In the genomic region with DNA sequence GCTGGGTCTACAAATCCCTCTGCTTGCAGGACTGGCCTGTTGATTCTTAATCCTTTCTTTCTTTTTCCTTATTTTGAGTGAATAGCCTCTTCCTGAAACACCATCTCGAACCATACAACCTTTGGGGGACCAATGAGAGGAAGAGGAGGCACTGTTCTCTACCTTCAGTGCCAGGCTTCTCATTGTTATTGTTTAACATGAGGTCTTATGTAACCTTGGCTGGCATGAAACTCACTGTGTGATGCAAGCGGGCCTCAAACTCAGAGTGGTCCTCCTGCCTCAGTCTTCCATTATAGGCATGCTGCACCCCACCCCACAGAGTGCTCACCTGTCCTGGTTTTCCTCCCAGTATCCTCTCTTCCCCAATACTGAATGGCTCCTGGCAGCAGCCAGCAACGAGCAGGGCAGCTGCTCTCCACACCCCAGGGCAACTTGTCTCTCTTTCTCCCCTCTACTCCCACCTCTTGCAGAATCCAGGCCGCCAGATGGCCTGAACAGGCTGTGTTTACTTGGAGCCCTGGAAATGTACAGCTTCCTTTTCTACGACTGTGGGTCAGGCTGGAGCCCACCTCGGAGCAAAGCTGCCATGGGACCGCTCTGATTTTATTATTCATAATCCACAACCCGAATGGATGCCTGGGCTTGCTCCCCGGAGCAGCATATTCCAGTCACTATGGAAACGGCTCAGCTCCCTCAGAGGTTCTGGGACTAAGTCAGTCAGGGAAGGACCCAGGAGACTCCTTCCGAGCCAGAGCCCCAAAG, we compare ENCODE assay signal across 9 mouse cellular contexts. TPM values are rescaled to one million over a fixed set of nuclear protein-coding genes. Genes with fewer than 3 reads are reported as not detected.
DNase-seq lines count a peak whose midpoint lies in the region; ATAC-seq lines count a peak whose summit lies in the region.
"Had no signal": no experiment of that assay in that cellular context is flagged by ENCODE, and none has a peak within 500 bp of the region (broad histone marks: within the 10 kb centered on the region; RNA-seq: fewer than 3 reads in every experiment).

No protein-coding gene starts in this region.

- no peak for DNase-seq in intestine, embryonic 14.5 days (ENCODE audit: low spot score)
- DNase-seq in cerebellum, adult 18-20 months, result peak; percentile 82 to 83
- peak; percentile 79 for DNase-seq in midbrain, embryonic 14.5 days
- no peak for DNase-seq in embryo, embryonic 9.5 days (ENCODE audit: extremely low spot score)
- DNase-seq in lung, postnatal 25 days (ENCODE audit: low spot score), result no peak

- WGBS in intestine, embryonic 14.5 days, result 36% methylated on average over 11 of the region's 11 CpGs
- 35% methylated on average over 11 of the region's 11 CpGs for WGBS in intestine, embryonic 16.5 days
- 48% methylated on average over 11 of the region's 11 CpGs for WGBS in hindbrain, embryonic 12.5 days
- WGBS in midbrain, embryonic 14.5 days, result 23% methylated on average over 11 of the region's 11 CpGs
- whole genome bisulfite sequencing in kidney, embryonic 15.5 days, result 45% methylated on average over 11 of the region's 11 CpGs

- H3K4me2 ChIP-seq in intestine, embryonic 14.5 days (ENCODE audit: low read length), result peak overlapping the region; percentile 3; the same call in 1 of the 2 replicates
- H3K4me2 ChIP-seq in intestine, embryonic 16.5 days (ENCODE audit: low read depth, low read length), result no peak overlapping the region
- 0 out of 2 replicates have a peak overlapping the region, but pooled peaks have one; percentile 3 for H3K4me2 ChIP-seq in hindbrain, embryonic 12.5 days (replicated peaks)
- peak overlapping the region; percentile 28 for H3K4me2 ChIP-seq in midbrain, embryonic 14.5 days (ENCODE audit: low read length)
- H3K4me2 ChIP-seq in kidney, embryonic 15.5 days, result no peak overlapping the region

- no peaks in the 10 kb centered on the region for H3K9me3 ChIP-seq in intestine, embryonic 14.5 days (ENCODE audit: control insufficient read depth, low read length)
- H3K9me3 ChIP-seq in intestine, embryonic 16.5 days (ENCODE audit: control insufficient read depth, low read length), result no peaks in the 10 kb centered on the region
- H3K9me3 ChIP-seq in hindbrain, embryonic 12.5 days (replicated peaks), result no peaks in the 10 kb centered on the region
- H3K9me3 ChIP-seq in midbrain, embryonic 14.5 days (ENCODE audit: control insufficient read depth, low read length), result no peaks in the 10 kb centered on the region
- no peaks in the 10 kb centered on the region for H3K9me3 ChIP-seq in kidney, embryonic 15.5 days (replicated peaks)

- H3K27me3 ChIP-seq in intestine, embryonic 14.5 days (replicated peaks; ENCODE audit: control insufficient read depth, insufficient read depth, low read length), result no peaks in the 10 kb centered on the region
- no peaks in the 10 kb centered on the region for H3K27me3 ChIP-seq in intestine, embryonic 16.5 days (replicated peaks; ENCODE audit: control insufficient read depth, insufficient read depth, low read length)
- H3K27me3 ChIP-seq in hindbrain, embryonic 12.5 days, result no peaks in the 10 kb centered on the region
- no peaks in the 10 kb centered on the region for H3K27me3 ChIP-seq in midbrain, embryonic 14.5 days (ENCODE audit: control insufficient read depth, insufficient read depth, low read length)
- H3K27me3 ChIP-seq in kidney, embryonic 15.5 days, result no peaks in the 10 kb centered on the region

- H3K4me1 ChIP-seq in intestine, embryonic 14.5 days (replicated peaks; ENCODE audit: control insufficient read depth, insufficient read depth, low read length), result peaks cover 14% of the 10 kb centered on the region
- peaks cover 10% of the 10 kb centered on the region for H3K4me1 ChIP-seq in intestine, embryonic 16.5 days (ENCODE audit: control insufficient read depth, insufficient read depth, low read length)
- peaks cover 25% of the 10 kb centered on the region for H3K4me1 ChIP-seq in hindbrain, embryonic 12.5 days
- peaks cover 26% of the 10 kb centered on the region for H3K4me1 ChIP-seq in midbrain, embryonic 14.5 days (ENCODE audit: control insufficient read depth, insufficient read depth, low read length)
- H3K4me1 ChIP-seq in kidney, embryonic 15.5 days, result peaks cover 15% of the 10 kb centered on the region

- ATAC-seq in intestine, embryonic 14.5 days (replicated peaks; ENCODE audit: low FRiP score, low TSS enrichment, low read depth), result no peak
- ATAC-seq in intestine, embryonic 16.5 days, result no peak
- ATAC-seq in hindbrain, embryonic 12.5 days (ENCODE audit: low FRiP score), result peak; percentile 21; the same call in 1 of the 2 replicates
- ATAC-seq in midbrain, embryonic 14.5 days (ENCODE audit: low FRiP score, low TSS enrichment), result peak; percentile 35; the same call in 1 of the 2 replicates
- ATAC-seq in kidney, embryonic 15.5 days (replicated peaks; ENCODE audit: low FRiP score), result no peak

- H3K27ac ChIP-seq in intestine, embryonic 14.5 days (ENCODE audit: low read depth), result peak overlapping the region; percentile 27; the same call in 1 of the 2 replicates
- no peak overlapping the region; the same call in 1 of the 2 replicates for H3K27ac ChIP-seq in intestine, embryonic 16.5 days (ENCODE audit: low read length)
- H3K27ac ChIP-seq in hindbrain, embryonic 12.5 days, result peak overlapping the region; percentile 72
- peak overlapping the region; percentile 84 for H3K27ac ChIP-seq in midbrain, embryonic 14.5 days (replicated peaks; ENCODE audit: low read depth, low read length)
- no peak overlapping the region for H3K27ac ChIP-seq in kidney, embryonic 15.5 days
- H3K27ac ChIP-seq: macrophage had no signal

- peaks cover 3% of the 10 kb centered on the region; the same call in 1 of the 2 replicates for H3K36me3 ChIP-seq in intestine, embryonic 14.5 days (ENCODE audit: control insufficient read depth, insufficient read depth, low read length)
- H3K36me3 ChIP-seq in intestine, embryonic 16.5 days (ENCODE audit: control insufficient read depth, insufficient read depth, low read length), result no peaks in the 10 kb centered on the region
- peaks cover 10% of the 10 kb centered on the region for H3K36me3 ChIP-seq in hindbrain, embryonic 12.5 days
- H3K36me3 ChIP-seq in midbrain, embryonic 14.5 days (ENCODE audit: control insufficient read depth, insufficient read depth, low read length), result peaks cover 13% of the 10 kb centered on the region
- H3K36me3 ChIP-seq in kidney, embryonic 15.5 days, result peaks cover 4% of the 10 kb centered on the region; the same call in 1 of the 2 replicates

- peak overlapping the region; percentile 25 for H3K9ac ChIP-seq in intestine, embryonic 14.5 days (ENCODE audit: low read length)
- H3K9ac ChIP-seq in intestine, embryonic 16.5 days (ENCODE audit: low read depth, low read length), result no peak overlapping the region
- H3K9ac ChIP-seq in hindbrain, embryonic 12.5 days, result 0 out of 2 replicates have a peak overlapping the region, but pooled peaks have one; percentile 13
- H3K9ac ChIP-seq in midbrain, embryonic 14.5 days (replicated peaks; ENCODE audit: low read length), result peak overlapping the region; percentile 36; the same call in 1 of the 2 replicates
- no peak overlapping the region for H3K9ac ChIP-seq in kidney, embryonic 15.5 days

- no peak overlapping the region for H3K4me3 ChIP-seq in intestine, embryonic 14.5 days (ENCODE audit: low read depth, low read length)
- no peak overlapping the region for H3K4me3 ChIP-seq in intestine, embryonic 16.5 days (ENCODE audit: low read length)
- H3K4me3 ChIP-seq in hindbrain, embryonic 12.5 days, result no peak overlapping the region
- no peak overlapping the region for H3K4me3 ChIP-seq in midbrain, embryonic 14.5 days (replicated peaks; ENCODE audit: low read depth, low read length)
- H3K4me3 ChIP-seq in kidney, embryonic 15.5 days (replicated peaks), result no peak overlapping the region

RNA-seq across cellular contexts. Expression of a gene that starts 2.7 kb away (rescaled TPM):
- polyA plus RNA-seq in intestine, embryonic 14.5 days (2014; fragmentation: Nextera tagmentation; extraction: Ambion mirVana), result 218 and 224 TPM in 2 replicates
- polyA plus RNA-seq in intestine, embryonic 16.5 days (2015; fragmentation: Nextera tagmentation; extraction: Ambion mirVana), result 180 and 194 TPM in 2 replicates
- polyA plus RNA-seq in hindbrain, embryonic 12.5 days (2016; fragmentation: Nextera tagmentation; extraction: Ambion mirVana), result 180 and 190 TPM in 2 replicates
- 222 and 223 TPM in 2 replicates for polyA plus RNA-seq in midbrain, embryonic 14.5 days (2014; fragmentation: Nextera tagmentation; extraction: Ambion mirVana)
- 204 and 209 TPM in 2 replicates for polyA plus RNA-seq in kidney, embryonic 15.5 days (2015; fragmentation: Nextera tagmentation; extraction: Ambion mirVana)

RNA-seq across cellular contexts. Expression of a gene that starts 19.0 kb away (rescaled TPM):
- 899 and 962 TPM in 2 replicates for polyA plus RNA-seq in intestine, embryonic 14.5 days (2014; fragmentation: Nextera tagmentation; extraction: Ambion mirVana)
- 985 and 1,025 TPM in 2 replicates for polyA plus RNA-seq in intestine, embryonic 16.5 days (2015; fragmentation: Nextera tagmentation; extraction: Ambion mirVana)
- 810 and 835 TPM in 2 replicates for polyA plus RNA-seq in hindbrain, embryonic 12.5 days (2016; fragmentation: Nextera tagmentation; extraction: Ambion mirVana)
- 838 and 924 TPM in 2 replicates for polyA plus RNA-seq in midbrain, embryonic 14.5 days (2014; fragmentation: Nextera tagmentation; extraction: Ambion mirVana)
- 1,004 and 1,083 TPM in 2 replicates for polyA plus RNA-seq in kidney, embryonic 15.5 days (2015; fragmentation: Nextera tagmentation; extraction: Ambion mirVana)

RNA-seq across cellular contexts. Expression of a gene that starts 19.1 kb away (rescaled TPM):
- polyA plus RNA-seq in intestine, embryonic 14.5 days (2014; fragmentation: Nextera tagmentation; extraction: Ambion mirVana), result 10.6 and 11.6 TPM in 2 replicates
- 4.6 and 5.1 TPM in 2 replicates for polyA plus RNA-seq in intestine, embryonic 16.5 days (2015; fragmentation: Nextera tagmentation; extraction: Ambion mirVana)
- 27.6 and 28.8 TPM in 2 replicates for polyA plus RNA-seq in hindbrain, embryonic 12.5 days (2016; fragmentation: Nextera tagmentation; extraction: Ambion mirVana)
- polyA plus RNA-seq in midbrain, embryonic 14.5 days (2014; fragmentation: Nextera tagmentation; extraction: Ambion mirVana), result 27.1 and 29.5 TPM in 2 replicates
- 10.6 and 10.7 TPM in 2 replicates for polyA plus RNA-seq in kidney, embryonic 15.5 days (2015; fragmentation: Nextera tagmentation; extraction: Ambion mirVana)
- polyA plus RNA-seq: macrophage had no signal

RNA-seq across cellular contexts. Expression of a gene that starts 19.1 kb away (rescaled TPM):
- polyA plus RNA-seq in intestine, embryonic 14.5 days (2014; fragmentation: Nextera tagmentation; extraction: Ambion mirVana), result 11.0 and 18.8 TPM in 2 replicates
- 2.8 and 3.5 TPM in 2 replicates for polyA plus RNA-seq in intestine, embryonic 16.5 days (2015; fragmentation: Nextera tagmentation; extraction: Ambion mirVana)
- 30.0 and 33.0 TPM in 2 replicates for polyA plus RNA-seq in hindbrain, embryonic 12.5 days (2016; fragmentation: Nextera tagmentation; extraction: Ambion mirVana)
- 37.3 and 41.6 TPM in 2 replicates for polyA plus RNA-seq in midbrain, embryonic 14.5 days (2014; fragmentation: Nextera tagmentation; extraction: Ambion mirVana)
- 14.1 and 16.4 TPM in 2 replicates for polyA plus RNA-seq in kidney, embryonic 15.5 days (2015; fragmentation: Nextera tagmentation; extraction: Ambion mirVana)

RNA-seq across cellular contexts. Expression of a gene that starts 33.3 kb away (rescaled TPM):
- 11.5 and 14.4 TPM in 2 replicates for polyA plus RNA-seq in intestine, embryonic 14.5 days (2014; fragmentation: Nextera tagmentation; extraction: Ambion mirVana)
- polyA plus RNA-seq in intestine, embryonic 16.5 days (2015; fragmentation: Nextera tagmentation; extraction: Ambion mirVana), result 20.5 and 22.0 TPM in 2 replicates
- 26.5 and 28.0 TPM in 2 replicates for polyA plus RNA-seq in hindbrain, embryonic 12.5 days (2016; fragmentation: Nextera tagmentation; extraction: Ambion mirVana)
- 43.3 and 52.6 TPM in 2 replicates for polyA plus RNA-seq in midbrain, embryonic 14.5 days (2014; fragmentation: Nextera tagmentation; extraction: Ambion mirVana)
- polyA plus RNA-seq in kidney, embryonic 15.5 days (2015; fragmentation: Nextera tagmentation; extraction: Ambion mirVana), result 6.7 and 8.1 TPM in 2 replicates
- polyA plus RNA-seq: macrophage had no signal

Comparison
In these comparisons a context has a peak if more than half of its experiments do, and no peak if none do; other contexts are left out.
1. H3K27ac ChIP-seq: peak in intestine, embryonic 14.5 days (single experiment), hindbrain, embryonic 12.5 days (single experiment) and midbrain, embryonic 14.5 days (single experiment); none in intestine, embryonic 16.5 days (single experiment) and kidney, embryonic 15.5 days (single experiment).
2. H3K4me2 ChIP-seq: peak in intestine, embryonic 14.5 days (single experiment), hindbrain, embryonic 12.5 days (single experiment) and midbrain, embryonic 14.5 days (single experiment); none in intestine, embryonic 16.5 days (single experiment) and kidney, embryonic 15.5 days (single experiment).
3. H3K9ac ChIP-seq: peak in intestine, embryonic 14.5 days (single experiment), hindbrain, embryonic 12.5 days (single experiment) and midbrain, embryonic 14.5 days (single experiment); none in intestine, embryonic 16.5 days (single experiment) and kidney, embryonic 15.5 days (single experiment).
4. ATAC-seq: peak in hindbrain, embryonic 12.5 days (single experiment) and midbrain, embryonic 14.5 days (single experiment); none in intestine, embryonic 14.5 days (single experiment), intestine, embryonic 16.5 days (single experiment) and kidney, embryonic 15.5 days (single experiment).
5. DNase-seq: peak in cerebellum, adult 18-20 months (2 of 2) and midbrain, embryonic 14.5 days (single experiment); none in intestine, embryonic 14.5 days (single experiment), embryo, embryonic 9.5 days (single experiment) and lung, postnatal 25 days (single experiment).